Mouse (Mus musculus): ENCODE measurements around the gene Stard5. TPM values are rescaled to one million over a fixed set of nuclear protein-coding genes. Genes with fewer than 3 reads are reported as not detected.

The Stard5 gene
- polyA plus RNA-seq, 1 experiment from 2014 or later = 25.8 TPM

DNA sequence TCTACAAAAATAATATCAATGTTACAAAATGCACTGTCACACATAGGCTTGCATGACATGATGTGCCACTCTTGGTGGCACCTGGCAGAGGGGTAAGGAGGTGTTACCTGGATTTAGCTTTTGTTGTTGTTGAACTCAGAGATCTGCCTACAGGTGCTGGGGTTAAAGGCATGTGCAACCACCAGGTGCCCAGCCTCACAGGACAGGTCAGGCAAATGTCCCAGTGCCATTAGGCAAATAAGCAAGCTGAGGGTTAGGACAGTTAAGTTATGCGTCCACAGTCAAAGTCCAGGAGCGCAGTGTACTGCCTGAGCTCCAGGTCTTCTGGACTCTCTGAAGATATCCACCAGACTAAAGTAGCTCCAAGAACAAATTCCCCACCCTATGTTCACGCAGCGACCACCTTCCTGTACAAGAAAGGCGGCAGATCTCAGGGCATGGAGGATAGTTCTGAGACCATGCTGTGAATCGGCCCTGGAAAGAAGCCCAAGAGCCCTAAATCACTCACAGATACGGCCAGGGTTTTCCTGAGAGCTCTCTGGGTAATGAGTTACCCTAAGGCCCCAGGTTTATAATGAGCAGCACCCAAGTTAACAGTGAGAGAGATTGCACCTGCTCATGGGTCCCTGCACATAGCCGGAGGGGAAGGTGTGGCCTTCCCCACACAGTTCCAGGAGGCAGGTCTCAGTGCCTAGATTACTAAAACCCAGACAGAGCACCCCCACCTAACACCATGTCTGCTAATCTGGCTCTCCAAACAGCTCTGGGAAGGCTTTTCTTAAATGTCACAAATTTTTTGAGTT lies 6.2 kb downstream of the Stard5 start:
- Histone ChIP-seq H3K27me3 (replicated peaks) (no peaks in the 10 kb centered on the region), H3K4me1 (peaks cover 13% of the 10 kb centered on the region; the same call in 1 of the 2 replicates), H3K9me3 (no peaks in the 10 kb centered on the region), H3K36me3 (peaks cover 20% of the 10 kb centered on the region), H3K4me3 (replicated peaks) (no peak overlapping the region), H3K27ac (no peak overlapping the region), H3K4me2 (no peak overlapping the region), H3K9ac (no peak overlapping the region)
- peak; percentile 63; the same call in 1 of the 2 replicates for ATAC-seq (ENCODE audit: insufficient read depth, low FRiP score, low read depth)
- WGBS = 86% methylated on average over 8 of the region's 8 CpGs

DNA sequence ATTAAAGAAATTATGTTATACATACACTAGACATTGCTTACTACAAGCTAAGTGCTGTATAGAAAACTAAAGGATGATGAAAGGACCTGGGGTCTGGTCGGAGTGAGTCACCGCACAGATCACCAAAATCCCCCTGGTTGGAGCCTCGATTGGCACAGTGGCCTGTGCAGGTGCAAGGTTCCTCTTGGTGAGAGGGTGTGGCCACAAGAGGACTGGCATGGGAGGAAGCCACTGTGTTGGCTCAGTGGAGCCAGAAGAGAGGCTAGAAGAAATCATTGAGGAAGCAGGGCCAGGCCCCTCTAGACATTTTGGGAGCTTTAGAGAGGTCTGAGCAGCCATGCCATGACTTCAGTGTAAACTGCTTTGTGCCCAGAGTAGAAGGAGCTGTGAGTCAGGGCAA lies 7.3 kb downstream of the Stard5 start:
- Histone ChIP-seq H3K27ac (no peak overlapping the region), H3K27me3 (replicated peaks) (no peaks in the 10 kb centered on the region), H3K4me2 (no peak overlapping the region), H3K4me3 (replicated peaks) (no peak overlapping the region), H3K9me3 (no peaks in the 10 kb centered on the region), H3K36me3 (peaks cover 20% of the 10 kb centered on the region), H3K4me1 (0 out of 2 replicates have a peak, but pooled peaks cover 4% of the 10 kb centered on the region), H3K9ac (no peak overlapping the region)
- ATAC-seq (ENCODE audit: insufficient read depth, low FRiP score, low read depth) = no peak
- 72% methylated on average over 3 of the region's 3 CpGs for WGBS

DNA sequence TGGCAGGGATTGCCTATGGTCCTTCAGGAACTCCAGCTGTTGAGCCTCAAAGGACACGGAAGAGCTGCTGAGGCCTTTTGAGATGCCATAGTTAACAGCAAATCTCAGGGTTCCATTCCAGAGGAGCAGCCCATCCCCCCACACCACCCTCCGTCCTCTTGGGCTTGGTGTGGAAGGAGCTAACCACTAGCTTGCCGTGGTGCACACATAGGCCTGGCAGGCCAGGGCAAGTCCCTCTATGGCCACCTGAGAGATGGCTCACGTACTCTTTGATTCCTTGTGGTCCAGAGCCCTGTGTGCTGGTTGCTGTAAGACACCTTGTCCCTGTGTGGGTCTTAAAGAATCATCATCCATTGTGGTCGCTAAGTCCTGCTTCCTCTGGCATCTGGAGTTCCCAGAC lies 8.8 kb downstream of the Stard5 start:
- WGBS = 84% methylated on average over 5 of the region's 5 CpGs
- ATAC-seq (ENCODE audit: insufficient read depth, low FRiP score, low read depth) = no peak
- no peak overlapping the region for H3K4me2 ChIP-seq
- no peaks in the 10 kb centered on the region for H3K27me3 ChIP-seq (replicated peaks)
- peaks cover 23% of the 10 kb centered on the region for H3K36me3 ChIP-seq
- no peaks in the 10 kb centered on the region for H3K9me3 ChIP-seq
- no peak overlapping the region for H3K27ac ChIP-seq
- no peak overlapping the region for H3K9ac ChIP-seq
- no peak overlapping the region for H3K4me3 ChIP-seq (replicated peaks)
- H3K4me1 ChIP-seq = 0 out of 2 replicates have a peak, but pooled peaks cover 4% of the 10 kb centered on the region

DNA sequence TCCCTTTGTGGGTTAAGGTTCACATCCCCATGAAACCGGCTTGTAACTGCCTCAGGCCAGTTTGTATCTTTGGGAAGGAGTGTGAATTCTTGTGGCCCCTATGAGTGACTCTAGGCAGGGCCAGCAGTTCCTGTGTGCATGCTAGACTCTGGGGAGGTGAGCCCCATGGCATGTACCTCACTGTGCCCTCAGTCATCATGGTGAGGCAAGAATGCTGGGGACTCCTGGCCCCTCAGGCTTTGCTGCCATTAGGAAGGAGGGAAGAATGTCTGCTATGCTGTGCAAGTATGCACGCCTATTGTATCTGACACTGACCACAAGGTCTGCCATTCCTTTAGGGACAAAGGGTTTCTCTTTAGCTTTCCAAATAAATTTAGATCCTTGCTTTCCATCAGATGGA lies 9.4 kb downstream of the Stard5 start:
- Histone ChIP-seq H3K36me3 (peaks cover 23% of the 10 kb centered on the region), H3K4me3 (replicated peaks) (no peak overlapping the region), H3K27ac (no peak overlapping the region), H3K4me1 (0 out of 2 replicates have a peak, but pooled peaks cover 4% of the 10 kb centered on the region), H3K9me3 (no peaks in the 10 kb centered on the region), H3K9ac (no peak overlapping the region), H3K4me2 (no peak overlapping the region), H3K27me3 (replicated peaks) (no peaks in the 10 kb centered on the region)
- ATAC-seq (ENCODE audit: insufficient read depth, low FRiP score, low read depth) = no peak
- WGBS = 71% methylated on average over 2 of the region's 2 CpGs

DNA sequence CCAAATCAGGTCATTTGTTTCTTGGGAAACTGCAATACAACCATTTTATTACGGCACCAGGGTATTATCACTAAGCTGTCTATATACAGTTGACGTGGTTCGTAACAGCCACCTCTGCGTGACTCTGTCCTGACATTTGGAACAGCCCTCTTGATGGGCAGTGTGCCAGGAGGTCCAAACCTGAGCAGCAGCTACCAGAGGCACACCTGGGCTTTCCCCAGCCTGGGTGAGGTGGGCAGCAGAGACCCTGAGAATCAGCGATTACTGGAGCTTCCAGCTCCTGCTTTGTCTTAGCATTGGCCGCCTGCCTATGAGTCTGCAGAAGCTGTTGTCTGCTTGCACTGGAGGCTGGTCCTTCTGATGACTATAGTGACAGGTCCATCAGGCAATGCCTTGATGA lies 11.8 kb downstream of the Stard5 start:
- Histone ChIP-seq H3K27me3 (replicated peaks) (no peaks in the 10 kb centered on the region), H3K9me3 (no peaks in the 10 kb centered on the region), H3K27ac (no peak overlapping the region), H3K9ac (no peak overlapping the region), H3K4me1 (0 out of 2 replicates have a peak, but pooled peaks cover under 1% of the 10 kb centered on the region), H3K4me3 (replicated peaks) (no peak overlapping the region), H3K4me2 (no peak overlapping the region), H3K36me3 (peaks cover 16% of the 10 kb centered on the region)
- WGBS = 81% methylated on average over 6 of the region's 6 CpGs
- no peak for ATAC-seq (ENCODE audit: insufficient read depth, low FRiP score, low read depth)

DNA sequence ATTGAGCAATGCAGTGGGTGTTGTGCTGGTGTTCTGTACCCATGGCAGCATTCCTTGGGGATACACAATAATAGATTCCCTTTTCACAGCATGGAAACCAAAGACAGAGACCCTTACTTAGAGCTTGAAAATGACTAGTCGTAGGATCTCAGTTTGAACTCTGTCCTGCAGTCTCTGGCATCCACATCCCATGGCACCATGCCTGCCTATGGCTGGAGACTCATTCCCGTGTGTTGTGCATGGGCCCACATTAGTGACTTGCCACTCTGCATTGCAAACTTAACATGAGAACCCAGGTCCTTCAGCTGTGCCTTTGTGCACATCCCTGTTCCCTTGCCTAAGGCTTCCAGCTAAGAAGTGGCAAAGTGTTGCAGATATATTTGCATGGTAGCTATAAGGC lies 13.0 kb downstream of the Stard5 start:
- no peak overlapping the region for H3K9ac ChIP-seq
- H3K27me3 ChIP-seq (replicated peaks) = no peaks in the 10 kb centered on the region
- no peak overlapping the region for H3K27ac ChIP-seq
- 94% methylated on average over 2 of the region's 2 CpGs for WGBS
- no peak for ATAC-seq (ENCODE audit: insufficient read depth, low FRiP score, low read depth)
- no peaks in the 10 kb centered on the region for H3K9me3 ChIP-seq
- H3K36me3 ChIP-seq = peaks cover 13% of the 10 kb centered on the region; the same call in 1 of the 2 replicates
- H3K4me3 ChIP-seq (replicated peaks) = no peak overlapping the region
- peaks cover 3% of the 10 kb centered on the region; the same call in 1 of the 2 replicates for H3K4me1 ChIP-seq
- H3K4me2 ChIP-seq = no peak overlapping the region

DNA sequence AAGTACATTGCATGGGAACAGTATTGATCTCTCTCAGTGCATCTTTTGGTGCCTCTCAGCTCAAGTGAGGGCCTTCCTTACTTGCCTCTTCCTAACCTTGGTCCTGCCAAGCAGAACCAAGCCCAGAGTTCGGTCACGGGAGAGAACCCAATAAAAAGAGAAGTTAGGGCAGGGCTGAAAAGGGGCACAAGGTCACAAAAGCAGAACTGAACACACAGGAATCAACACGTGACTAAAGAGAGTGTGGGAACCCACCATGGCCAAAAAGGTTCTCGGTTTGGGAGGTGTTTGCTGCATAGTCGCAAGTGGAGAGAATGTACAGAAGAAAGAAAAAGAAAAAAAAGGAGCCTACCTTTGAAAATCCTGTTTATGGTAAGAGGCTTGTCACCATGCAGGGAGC lies 13.7 kb downstream of the Stard5 start:
- no peak for ATAC-seq (ENCODE audit: insufficient read depth, low FRiP score, low read depth)
- H3K27ac ChIP-seq = no peak overlapping the region
- H3K27me3 ChIP-seq (replicated peaks) = no peaks in the 10 kb centered on the region
- no peaks in the 10 kb centered on the region for H3K9me3 ChIP-seq
- no peak overlapping the region for H3K4me2 ChIP-seq
- H3K4me3 ChIP-seq (replicated peaks) = no peak overlapping the region
- H3K36me3 ChIP-seq = peaks cover 7% of the 10 kb centered on the region; the same call in 1 of the 2 replicates
- WGBS = 74% methylated on average over 5 of the region's 5 CpGs
- peaks cover 3% of the 10 kb centered on the region; the same call in 1 of the 2 replicates for H3K4me1 ChIP-seq
- no peak overlapping the region for H3K9ac ChIP-seq

DNA sequence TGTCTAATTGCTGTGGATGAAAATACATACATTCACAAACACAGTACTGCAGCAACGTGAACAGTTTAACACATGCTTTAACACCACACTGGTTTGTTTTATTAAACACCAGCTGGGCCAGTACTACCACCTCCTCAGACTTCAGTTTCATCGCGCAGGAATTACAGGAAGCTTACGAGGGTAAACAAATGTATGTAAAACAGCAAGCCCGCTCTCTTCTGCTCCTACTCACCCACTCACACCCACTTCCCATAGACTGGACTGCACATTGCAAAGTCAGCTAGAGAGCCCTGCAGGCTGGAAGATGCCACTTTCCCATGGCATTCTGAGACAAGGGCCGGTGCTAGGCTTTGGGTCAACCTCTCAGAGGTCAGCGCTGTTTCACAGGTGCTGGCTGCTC lies 17.0 kb downstream of the Stard5 start:
- Histone ChIP-seq H3K9ac (no peak overlapping the region), H3K27ac (no peak overlapping the region), H3K27me3 (replicated peaks) (no peaks in the 10 kb centered on the region), H3K4me1 (peaks cover 3% of the 10 kb centered on the region; the same call in 1 of the 2 replicates), H3K9me3 (no peaks in the 10 kb centered on the region), H3K4me3 (replicated peaks) (no peak overlapping the region), H3K4me2 (no peak overlapping the region), H3K36me3 (0 out of 2 replicates have a peak, but pooled peaks cover 3% of the 10 kb centered on the region)
- ATAC-seq (ENCODE audit: insufficient read depth, low FRiP score, low read depth) = no peak
- 43% methylated on average over 7 of the region's 7 CpGs for WGBS

DNA sequence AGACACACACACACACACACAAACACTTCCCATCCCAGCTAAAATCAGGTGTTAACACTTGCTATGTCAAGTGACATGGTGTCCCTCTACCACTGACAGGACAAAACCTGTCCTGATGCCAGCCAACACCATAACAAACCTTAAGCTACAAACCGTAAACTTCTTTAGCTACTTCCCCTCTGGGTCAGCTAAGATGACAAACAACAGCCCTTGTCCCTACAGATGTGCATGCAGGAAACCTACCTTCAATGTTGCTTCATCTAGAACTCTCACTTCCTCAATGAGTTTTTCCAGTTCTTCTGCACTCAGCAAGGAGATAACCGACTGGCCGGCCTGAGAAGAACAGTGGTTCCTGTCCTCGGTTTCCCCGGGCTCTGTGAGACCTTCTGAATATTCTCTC lies 18.9 kb downstream of the Stard5 start:
- Histone ChIP-seq H3K4me1 (peaks cover 3% of the 10 kb centered on the region; the same call in 1 of the 2 replicates), H3K9me3 (no peaks in the 10 kb centered on the region), H3K27ac (no peak overlapping the region), H3K9ac (no peak overlapping the region), H3K27me3 (replicated peaks) (no peaks in the 10 kb centered on the region), H3K36me3 (no peaks in the 10 kb centered on the region), H3K4me3 (replicated peaks) (no peak overlapping the region), H3K4me2 (no peak overlapping the region)
- WGBS = 77% methylated on average over 5 of the region's 5 CpGs
- no peak for ATAC-seq (ENCODE audit: insufficient read depth, low FRiP score, low read depth)

DNA sequence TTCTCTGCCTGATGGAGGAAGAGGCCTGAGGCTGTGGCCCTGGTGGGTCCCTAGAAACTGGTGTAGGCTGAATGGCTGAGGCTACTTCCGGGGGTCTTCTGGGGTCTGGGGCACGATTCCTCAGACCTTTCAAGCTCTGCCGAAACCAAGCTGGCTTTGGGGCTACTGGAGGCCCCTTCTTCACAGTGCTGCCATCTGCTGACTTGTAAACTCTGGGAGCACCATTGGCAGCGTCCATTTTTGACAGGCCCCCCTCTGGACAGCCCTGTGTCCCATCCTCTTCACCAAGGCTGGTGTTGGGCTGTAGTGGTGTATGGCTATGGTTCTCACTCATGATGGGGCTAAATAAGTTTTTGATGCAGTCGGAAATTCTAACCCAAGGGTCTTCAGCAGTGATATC lies 20.7 kb downstream of the Stard5 start:
- H3K4me3 ChIP-seq (replicated peaks) = no peak overlapping the region
- no peak overlapping the region for H3K4me2 ChIP-seq
- H3K27me3 ChIP-seq (replicated peaks) = no peaks in the 10 kb centered on the region
- WGBS = 78% methylated on average over 5 of the region's 5 CpGs
- H3K9me3 ChIP-seq = no peaks in the 10 kb centered on the region
- H3K9ac ChIP-seq = no peak overlapping the region
- no peak for ATAC-seq (ENCODE audit: insufficient read depth, low FRiP score, low read depth)
- no peaks in the 10 kb centered on the region for H3K36me3 ChIP-seq
- H3K27ac ChIP-seq = no peak overlapping the region
- peaks cover 3% of the 10 kb centered on the region; the same call in 1 of the 2 replicates for H3K4me1 ChIP-seq

DNA sequence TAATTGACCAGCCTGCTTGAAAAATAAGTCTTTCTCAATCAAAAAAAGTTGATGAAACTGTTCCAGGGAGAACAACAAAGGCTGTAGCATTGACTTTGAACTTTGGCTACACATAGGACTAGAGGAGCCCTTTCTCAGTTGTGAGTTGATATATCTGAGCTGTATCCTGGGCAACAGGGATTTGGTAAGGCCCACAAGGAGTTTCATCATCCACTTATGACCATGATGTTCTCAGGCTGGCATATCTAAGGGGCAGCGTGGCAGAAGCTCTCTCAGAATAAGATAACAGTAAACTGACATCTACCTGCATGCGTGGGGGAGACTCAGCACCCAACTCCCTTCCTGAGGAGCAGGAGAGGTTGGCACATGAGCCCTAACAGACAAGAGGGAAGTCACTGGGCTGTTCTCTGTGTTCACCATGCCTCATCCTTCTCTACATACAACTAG lies 21.9 kb downstream of the Stard5 start:
- Histone ChIP-seq H3K4me1 (peaks cover 3% of the 10 kb centered on the region; the same call in 1 of the 2 replicates), H3K36me3 (no peaks in the 10 kb centered on the region), H3K9ac (no peak overlapping the region), H3K9me3 (no peaks in the 10 kb centered on the region), H3K27me3 (replicated peaks) (no peaks in the 10 kb centered on the region), H3K4me2 (no peak overlapping the region), H3K27ac (no peak overlapping the region), H3K4me3 (replicated peaks) (no peak overlapping the region)
- ATAC-seq (ENCODE audit: insufficient read depth, low FRiP score, low read depth) = no peak
- 72% methylated on average over 2 of the region's 2 CpGs for WGBS

DNA sequence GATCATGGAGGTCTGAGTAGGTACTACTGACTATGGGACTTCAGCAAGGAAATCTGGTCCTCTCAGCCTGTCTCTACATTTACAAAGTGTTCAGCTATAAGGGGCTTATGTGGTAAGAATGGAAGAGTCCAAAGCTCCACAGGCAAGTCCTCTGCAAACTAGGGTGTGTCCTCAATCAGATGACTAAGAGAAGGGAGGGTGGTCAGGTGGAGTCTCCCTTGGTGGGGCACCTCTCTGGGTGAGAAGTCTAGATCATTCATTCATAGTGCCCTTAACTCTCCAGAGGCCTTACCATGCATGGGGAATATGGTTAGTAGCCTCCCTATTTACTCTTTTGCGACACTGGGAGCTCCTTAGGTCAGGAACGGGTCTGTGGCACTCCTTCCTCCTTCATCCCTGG lies 22.4 kb downstream of the Stard5 start:
- peak; percentile 22; the same call in 1 of the 2 replicates for ATAC-seq (ENCODE audit: insufficient read depth, low FRiP score, low read depth)
- H3K4me2 ChIP-seq = no peak overlapping the region
- no peak overlapping the region for H3K27ac ChIP-seq
- H3K36me3 ChIP-seq = no peaks in the 10 kb centered on the region
- H3K9me3 ChIP-seq = no peaks in the 10 kb centered on the region
- 68% methylated on average over 2 of the region's 2 CpGs for WGBS
- H3K9ac ChIP-seq = no peak overlapping the region
- 0 out of 2 replicates have a peak overlapping the region, but pooled peaks have one; percentile 17 for H3K4me3 ChIP-seq (replicated peaks)
- no peaks in the 10 kb centered on the region; the same call in 1 of the 2 replicates for H3K4me1 ChIP-seq
- H3K27me3 ChIP-seq (replicated peaks) = no peaks in the 10 kb centered on the region
